Mouse (Mus musculus) liver, adult 2 months (tissue): ENCODE measurements around the gene Gbe1. TPM values are rescaled to one million over a fixed set of nuclear protein-coding genes. Genes with fewer than 3 reads are reported as not detected.

Experiments used
- DNase-seq: peaks from one replicate; pipeline ENCODE4 v3.0.0-alpha.2; 2011; ENCODE audit warnings: low read depth, low spot score; ENCODE audit errors: extremely low read depth
- H3K27ac ChIP-seq: fragments of 200-500 bp; replicated peaks from 2 replicates; pipeline ENCODE4 v1.5.1; 2012; ENCODE audit warnings: low read depth, mild to moderate bottlenecking, control low read depth, inconsistent platforms, low read length; ENCODE audit not compliant: insufficient read depth
- H3K27me3 ChIP-seq: fragments of 200-500 bp; 2 replicates; pipeline ENCODE4 v1.6.1; 2012; ENCODE audit warnings: mild to moderate bottlenecking, moderate library complexity, low read length, inconsistent platforms; ENCODE audit not compliant: control insufficient read depth, insufficient read depth
- H3K36me3 ChIP-seq: fragments of 200-500 bp; 2 replicates; pipeline ENCODE4 v1.6.1; 2012; ENCODE audit warnings: low read length, inconsistent platforms; ENCODE audit not compliant: control insufficient read depth, insufficient read depth
- H3K4me1 ChIP-seq: fragments of 200-500 bp; 2 replicates; pipeline ENCODE4 v1.6.1; 2011; ENCODE audit warnings: low read length; ENCODE audit not compliant: control insufficient read depth, insufficient read depth
- H3K4me3 ChIP-seq: fragments of 200-500 bp; 2 replicates; pipeline ENCODE4 v1.5.1; 2011; ENCODE audit warnings: low read depth, mild to moderate bottlenecking, control low read depth, low read length, moderate library complexity; ENCODE audit not compliant: insufficient read depth
- H3K79me2 ChIP-seq: fragments of 200-500 bp; 2 replicates; pipeline ENCODE4 v1.6.1; 2012; ENCODE audit warnings: inconsistent platforms, mild to moderate bottlenecking, low read length, moderate library complexity; ENCODE audit not compliant: control insufficient read depth, insufficient read depth
- H3K9ac ChIP-seq: fragments of 200-500 bp; 2 replicates; pipeline ENCODE4 v1.6.1; 2012; ENCODE audit warnings: low read depth, mild to moderate bottlenecking, control low read depth, inconsistent platforms, low read length
- CTCF ChIP-seq: fragments of 200-500 bp; IDR thresholded peaks from 2 replicates; pipeline ENCODE4 v1.5.1; 2011; ENCODE audit warnings: low read depth, low read length, control low read depth
- POLR2A ChIP-seq: fragments of 200-500 bp; IDR thresholded peaks from 2 replicates; pipeline ENCODE4 v1.6.1; 2011; ENCODE audit warnings: low read length, control low read depth; ENCODE audit not compliant: insufficient read depth; ENCODE audit errors: extremely low read depth
- WGBS: fragments of 180-500 bp; shearing (Covaris S2); methylation state at CpG from one replicate; pipeline ENCODE4 v1.1.7; 2018; 5-methylcytosine and 5-hydroxymethylcytosine counted together
- polyA plus RNA-seq: library from polyadenylated mRNA; depleted of rRNA; stranded (reverse); fragments of >200 nt; gene quantifications from 2 replicates; pipeline ENCODE4 v1.2.3, GENCODE M21; 2012
- total RNA-seq: library from RNA; depleted of rRNA; stranded (reverse); fragments of >200 nt; gene quantifications from 2 replicates; pipeline ENCODE4 v1.2.3, GENCODE M21; 2014

The Gbe1 gene
- total and polyA plus RNA-seq, 2 experiments = 68.9 to 174 TPM

GRCm38 (mm10) chr16:70510938-70511337, 197.2 kb downstream of the Gbe1 start:
- Histone ChIP-seq H3K4me3 (no peak overlapping the region), H3K27me3 (no peaks in the 10 kb centered on the region), H3K4me1 (no peaks in the 10 kb centered on the region), H3K79me2 (no peaks in the 10 kb centered on the region; the same call in 1 of the 2 replicates), H3K27ac (no peak overlapping the region), H3K9ac (no peak overlapping the region), H3K36me3 (peaks cover 13% of the 10 kb centered on the region)
- TF ChIP-seq CTCF (no peak), POLR2A (no peak)
- DNase-seq = no peak
- 92% methylated on average over 3 of the region's 3 CpGs for WGBS

- 91% methylated on average over 2 of the region's 2 CpGs for WGBS
- DNase-seq = no peak
- Histone ChIP-seq H3K4me3 (no peak overlapping the region), H3K27ac (no peak overlapping the region), H3K79me2 (no peaks in the 10 kb centered on the region), H3K36me3 (peaks cover 3% of the 10 kb centered on the region), H3K9ac (no peak overlapping the region), H3K4me1 (no peaks in the 10 kb centered on the region), H3K27me3 (no peaks in the 10 kb centered on the region)
- TF ChIP-seq CTCF = no peak
- no peak for TF ChIP-seq POLR2A
Observed at GRCm38 (mm10) chr16:70522861-70523260, 209.1 kb downstream of the Gbe1 start.

GRCm38 (mm10) chr16:70523566-70523965, 209.8 kb downstream of the Gbe1 start:
- WGBS = 86% methylated on average over 8 of the region's 8 CpGs
- H3K27ac ChIP-seq = no peak overlapping the region

GRCm38 (mm10) chr16:70524273-70524672, 210.5 kb downstream of the Gbe1 start:
- TF ChIP-seq POLR2A = no peak
- no peak overlapping the region for H3K9ac ChIP-seq

More at GRCm38 (mm10) chr16:70523566-70523965, 209.8 kb downstream of the Gbe1 start:
- no peaks in the 10 kb centered on the region for H3K27me3 ChIP-seq
- TF ChIP-seq POLR2A = no peak
- TF ChIP-seq CTCF = no peak
- H3K4me3 ChIP-seq = no peak overlapping the region
- H3K79me2 ChIP-seq = no peaks in the 10 kb centered on the region
- peaks cover 7% of the 10 kb centered on the region for H3K36me3 ChIP-seq
- H3K9ac ChIP-seq = no peak overlapping the region
- no peaks in the 10 kb centered on the region for H3K4me1 ChIP-seq
- DNase-seq = no peak

GRCm38 (mm10) chr16:70527224-70527623, 213.5 kb downstream of the Gbe1 start:
- TF ChIP-seq CTCF (no peak), POLR2A (no peak)
- Histone ChIP-seq H3K36me3 (peaks cover 22% of the 10 kb centered on the region), H3K4me1 (no peaks in the 10 kb centered on the region), H3K79me2 (no peaks in the 10 kb centered on the region), H3K9ac (no peak overlapping the region), H3K27me3 (no peaks in the 10 kb centered on the region), H3K27ac (no peak overlapping the region), H3K4me3 (no peak overlapping the region)
- WGBS = 94% methylated on average over 8 of the region's 8 CpGs
- DNase-seq = no peak

More at GRCm38 (mm10) chr16:70524273-70524672, 210.5 kb downstream of the Gbe1 start:
- Histone ChIP-seq H3K36me3 (peaks cover 12% of the 10 kb centered on the region), H3K4me1 (no peaks in the 10 kb centered on the region), H3K27me3 (no peaks in the 10 kb centered on the region), H3K4me3 (no peak overlapping the region), H3K79me2 (no peaks in the 10 kb centered on the region), H3K27ac (no peak overlapping the region)
- 96% methylated on average over 4 of the region's 4 CpGs for WGBS
- DNase-seq = no peak

GRCm38 (mm10) chr16:70535224-70535623, 221.5 kb downstream of the Gbe1 start:
- H3K4me3 ChIP-seq = no peak overlapping the region
- H3K27me3 ChIP-seq = no peaks in the 10 kb centered on the region
- DNase-seq = peak; percentile 88
- peaks cover 25% of the 10 kb centered on the region for H3K36me3 ChIP-seq
- no peaks in the 10 kb centered on the region for H3K79me2 ChIP-seq
- 46% methylated on average over 2 of the region's 2 CpGs for WGBS
- no peak overlapping the region for H3K27ac ChIP-seq
- H3K9ac ChIP-seq = no peak overlapping the region
- TF ChIP-seq POLR2A = no peak
- TF ChIP-seq CTCF = no peak
- peaks cover 13% of the 10 kb centered on the region; the same call in 1 of the 2 replicates for H3K4me1 ChIP-seq
